Mouse (Mus musculus) ES-E14 (cell line): ENCODE data around the gene Pax3.

ENCODE experiments used
- HCFC1 ChIP-seq: IDR thresholded peaks from 2 replicates; pipeline ENCODE4 v1.6.1; 2012; ENCODE audit warnings: low read length, inconsistent platforms, borderline replicate concordance; ENCODE audit not compliant: insufficient read depth
- ZNF384 ChIP-seq: IDR thresholded peaks from 2 replicates; pipeline ENCODE4 v1.6.1; 2012; ENCODE audit warnings: low read depth, low read length, inconsistent platforms

DNA sequence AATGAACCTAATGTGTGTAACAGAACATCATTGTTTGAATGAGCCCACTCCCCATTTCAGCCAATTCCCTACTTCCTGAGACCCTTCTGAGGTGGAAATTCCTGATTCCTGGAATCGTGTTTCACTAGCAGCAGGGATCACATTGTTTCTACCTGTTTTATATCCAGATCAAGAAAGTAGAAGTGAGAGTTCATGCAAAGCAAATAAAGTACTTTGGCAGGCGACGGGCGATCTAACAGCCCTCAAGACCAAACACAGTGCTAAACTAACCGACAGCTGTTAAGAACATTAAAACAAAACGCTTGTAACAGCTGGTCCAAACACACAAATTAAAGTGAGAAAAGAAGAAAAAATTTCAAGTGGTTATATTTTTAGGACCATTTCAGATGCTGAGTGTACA is 39.0 kb downstream of the Pax3 start:
- TF ChIP-seq HCFC1, result no peak
- no peak for TF ChIP-seq ZNF384
